Mouse (Mus musculus) spleen, postnatal 14 days (tissue): ENCODE data around the gene Gm20532.

Experiments used
- DNase-seq, 2 experiments: peaks; one replicate each; pipeline ENCODE4 v3.0.0; 2021 to 2022; ENCODE audit warnings: low spot score in 2 of 2

The Gm20532 gene

GRCm38 (mm10) chr2:26573807-26574206, 12.6 kb upstream of the Gm20532 start:
- DNase-seq = no peak

GRCm38 (mm10) chr2:26574862-26575261, 11.6 kb upstream of the Gm20532 start:
- DNase-seq = no peak

DNA sequence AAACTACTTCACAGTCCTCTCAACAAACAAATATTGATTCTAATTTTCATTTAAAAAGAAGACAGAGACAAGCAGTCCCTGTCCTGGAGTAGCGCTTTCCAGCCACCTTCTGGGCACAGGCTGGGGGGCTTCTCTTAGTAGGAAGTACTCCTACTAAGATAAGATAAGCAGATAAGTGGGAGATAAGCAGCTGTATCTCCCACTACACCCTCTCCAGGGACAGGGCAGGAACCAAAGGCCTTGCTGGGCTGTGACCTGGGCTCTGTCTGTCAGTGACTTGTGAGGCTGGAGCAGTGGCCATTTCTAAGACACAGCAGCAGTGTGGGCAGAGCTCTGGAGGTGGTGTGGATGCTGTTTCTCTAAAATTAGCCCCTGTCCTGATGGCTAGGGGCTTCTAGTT, 11.1 kb upstream of the Gm20532 start:
- no peak for DNase-seq

GRCm38 (mm10) chr2:26575865-26576264, 10.6 kb upstream of the Gm20532 start:
- no peak for DNase-seq

DNA sequence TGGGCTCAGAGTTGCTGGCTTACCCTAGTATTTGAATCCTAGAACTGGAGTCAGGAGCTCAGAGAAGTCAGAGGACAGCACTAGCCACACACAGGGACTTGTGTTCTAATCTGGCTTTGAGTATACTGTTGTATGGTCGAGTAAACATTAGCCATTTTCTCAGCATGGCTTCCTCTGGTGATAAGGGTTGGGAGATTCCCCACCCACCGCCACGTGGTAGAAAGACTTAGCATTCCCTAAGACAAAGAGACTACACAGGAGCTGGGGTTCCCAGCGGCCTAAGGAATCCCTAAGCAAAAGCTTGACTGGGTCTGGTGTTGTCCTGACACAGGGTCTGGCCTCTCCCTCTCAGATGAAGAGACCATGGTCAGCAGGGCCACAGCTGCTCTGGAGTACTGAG, 10.0 kb upstream of the Gm20532 start:
- no peak for DNase-seq

DNA sequence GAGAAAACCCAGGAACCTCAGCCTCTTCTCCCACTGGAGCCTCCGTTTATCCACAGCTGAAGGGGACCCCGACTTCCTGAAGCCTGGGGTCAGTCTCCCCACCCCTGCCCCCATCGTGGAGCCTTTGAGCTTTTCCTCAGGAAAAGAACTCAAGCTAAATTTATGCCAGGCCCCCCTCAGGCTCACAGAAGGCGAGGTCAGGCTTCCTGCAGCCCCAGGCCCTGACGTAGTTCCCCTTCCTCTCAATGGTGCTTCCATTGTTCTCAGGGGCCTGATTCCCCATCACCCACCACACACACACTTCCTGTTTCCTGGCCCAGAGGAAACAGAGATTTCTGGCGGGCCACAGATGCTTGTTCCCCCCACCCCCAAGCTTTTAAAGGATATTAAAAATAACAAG, 8.1 kb upstream of the Gm20532 start:
- no peak for DNase-seq

DNA sequence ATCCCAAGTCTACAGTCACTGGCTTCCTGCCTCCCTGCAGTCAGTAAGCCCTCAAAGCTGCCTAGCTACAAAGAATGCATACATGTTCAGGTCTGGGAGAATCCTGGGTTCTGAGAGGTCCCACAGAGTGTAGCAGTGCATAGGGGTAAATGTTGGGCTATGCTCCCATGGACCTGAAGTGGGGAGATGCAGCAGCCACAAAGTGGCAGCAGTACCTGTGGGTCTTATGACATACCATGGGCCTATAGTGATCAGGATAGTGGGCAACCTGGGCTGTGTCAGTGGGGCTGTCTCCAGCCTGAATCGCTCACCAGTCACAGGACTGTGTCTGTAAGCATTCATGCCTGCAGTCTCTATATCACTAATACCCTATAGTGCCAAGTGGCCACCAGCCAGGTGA, 6.7 kb upstream of the Gm20532 start, which contains the start of gene Egfl7:
Egfl7 (plus strand) TSS at position 301 of the 400 bp plus-strand sequence.
- no peak for DNase-seq

DNA sequence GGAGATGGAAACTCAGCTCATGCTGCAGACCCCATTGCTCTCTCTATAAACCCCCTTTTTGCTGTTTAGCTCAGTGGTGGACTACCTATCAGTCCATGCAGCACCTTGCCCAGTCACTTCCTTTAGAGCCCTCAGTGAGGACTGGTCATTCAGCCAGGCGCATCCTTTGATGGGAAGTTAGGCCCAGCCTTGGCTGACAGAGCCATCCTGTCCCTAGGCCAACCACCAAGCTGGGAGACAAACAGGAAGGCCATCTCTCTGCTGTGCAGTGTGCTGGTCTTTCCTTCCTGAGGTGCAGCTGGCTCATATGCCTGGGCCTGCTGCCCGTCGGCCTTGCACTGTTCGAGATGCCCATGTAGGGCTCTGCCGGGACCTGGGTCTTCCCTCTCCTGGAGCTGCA, 5.7 kb upstream of the Gm20532 start:
- DNase-seq = no peak

DNA sequence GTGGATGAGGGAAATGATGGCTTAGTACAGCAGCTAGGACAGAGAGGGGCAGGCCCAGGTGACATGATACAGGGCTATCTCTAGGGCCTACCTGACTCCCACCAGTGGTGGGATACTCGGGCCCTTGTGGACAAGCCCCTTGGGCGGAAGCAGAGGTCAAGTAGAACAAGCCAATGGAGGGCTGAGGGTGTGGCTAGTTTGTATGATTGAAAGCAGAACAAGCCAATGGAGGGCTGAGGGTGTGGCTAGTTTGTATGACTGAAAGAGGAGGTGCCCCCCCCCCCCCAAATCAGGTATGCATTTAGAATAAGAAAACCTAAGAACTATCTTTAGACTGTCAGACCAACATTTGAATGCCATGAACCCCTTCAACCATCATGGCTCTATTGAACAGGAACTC, 4.2 kb upstream of the Gm20532 start:
- no peak for DNase-seq

DNA sequence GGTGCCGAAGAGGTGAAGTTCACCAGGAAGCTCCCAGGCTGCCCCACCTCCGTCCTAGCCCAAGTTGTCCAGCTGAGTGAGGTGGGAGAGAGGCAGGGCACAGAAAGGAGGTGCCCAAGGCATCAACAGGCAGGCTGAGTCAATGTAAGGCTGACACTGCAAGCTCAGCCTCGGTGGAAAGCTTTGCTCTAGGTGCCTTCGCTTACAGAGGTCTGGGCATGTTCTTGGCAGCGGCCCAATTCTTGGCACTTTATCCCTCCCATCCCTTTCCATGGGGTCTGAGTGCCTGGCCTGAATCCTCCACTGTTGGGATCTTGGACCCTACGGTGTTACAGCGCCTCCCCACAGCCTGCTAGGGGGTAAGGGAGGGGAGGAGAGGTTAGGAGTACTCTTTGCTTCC, 3.7 kb upstream of the Gm20532 start:
- DNase-seq = no peak

GRCm38 (mm10) chr2:26583640-26584039, 2.8 kb upstream of the Gm20532 start:
- no peak for DNase-seq

DNA sequence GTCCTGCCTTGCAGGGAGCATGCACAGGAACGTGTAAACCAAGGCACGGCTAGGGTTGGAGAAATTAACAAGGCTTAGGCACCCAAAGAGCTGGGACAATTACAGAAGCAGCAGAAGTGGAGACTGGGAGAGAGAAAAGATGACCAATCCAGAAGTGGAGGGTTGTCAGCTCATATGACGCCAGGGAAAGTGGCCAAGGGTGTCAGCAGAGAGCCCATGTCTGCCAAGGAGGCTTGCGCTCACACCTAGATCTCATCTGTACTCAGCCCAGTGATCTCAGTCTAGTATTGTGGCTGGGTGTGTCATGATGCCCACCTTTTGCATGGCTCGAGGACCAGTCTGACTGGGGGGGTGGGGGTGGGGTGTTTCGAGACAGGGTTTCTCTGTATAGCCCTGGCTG, 726 bp upstream of the Gm20532 start:
- DNase-seq = no peak

DNA sequence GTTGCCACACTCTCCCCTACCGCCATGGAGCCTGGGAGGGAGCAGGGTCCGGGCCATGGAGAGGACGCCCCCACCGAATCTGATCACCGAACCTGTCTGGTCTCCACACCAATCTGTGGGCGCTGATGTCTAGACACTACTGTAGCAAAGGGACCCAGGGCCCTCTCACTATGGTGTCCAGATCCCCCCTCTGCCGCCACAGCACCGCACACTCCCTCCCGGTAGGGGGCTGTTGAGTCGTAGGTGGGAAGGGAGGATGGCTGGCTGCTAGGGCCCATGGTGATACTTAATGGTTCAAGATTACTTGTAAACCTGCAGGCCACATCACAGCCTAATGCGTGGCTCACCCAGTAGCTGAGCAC, 586 bp downstream of the Gm20532 start:
- DNase-seq = no peak

- no peak for DNase-seq
These were observed 2.1 kb downstream of the Gm20532 start for GRCm38 (mm10) chr2:26588573-26588972.

GRCm38 (mm10) chr2:26589284-26589683, 2.8 kb downstream of the Gm20532 start:
- no peak for DNase-seq

GRCm38 (mm10) chr2:26590282-26590681, 3.8 kb downstream of the Gm20532 start:
- DNase-seq = no peak

- no peak for DNase-seq
These were observed 4.5 kb downstream of the Gm20532 start for GRCm38 (mm10) chr2:26590962-26591361.

DNA sequence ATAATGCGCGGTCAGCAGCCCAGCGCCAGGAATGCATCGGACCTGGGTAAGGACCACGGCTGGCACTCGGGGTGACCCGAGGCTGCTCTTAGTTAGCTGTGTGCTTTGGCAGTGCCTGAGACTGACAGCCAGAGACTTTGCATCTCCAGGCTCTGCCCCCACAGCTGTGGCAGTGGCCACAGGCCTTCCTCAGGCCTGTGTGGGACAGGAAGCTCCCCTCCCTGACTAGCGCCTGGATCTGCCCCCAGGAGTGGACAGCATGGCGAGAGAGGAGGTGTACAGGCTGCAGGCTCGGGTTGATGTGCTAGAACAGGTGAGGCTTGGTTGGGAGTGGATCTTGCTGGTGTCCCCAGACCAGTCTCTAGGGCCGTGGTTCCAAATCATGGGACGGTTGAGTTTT, 5.0 kb downstream of the Gm20532 start:
- DNase-seq = no peak

- no peak for DNase-seq
These were observed 7.0 kb downstream of the Gm20532 start for GRCm38 (mm10) chr2:26593211-26594021.

- peak in 1 of 2 experiments; percentile 65 for DNase-seq
These were observed 7.5 kb downstream of the Gm20532 start for GRCm38 (mm10) chr2:26594022-26594346.

DNA sequence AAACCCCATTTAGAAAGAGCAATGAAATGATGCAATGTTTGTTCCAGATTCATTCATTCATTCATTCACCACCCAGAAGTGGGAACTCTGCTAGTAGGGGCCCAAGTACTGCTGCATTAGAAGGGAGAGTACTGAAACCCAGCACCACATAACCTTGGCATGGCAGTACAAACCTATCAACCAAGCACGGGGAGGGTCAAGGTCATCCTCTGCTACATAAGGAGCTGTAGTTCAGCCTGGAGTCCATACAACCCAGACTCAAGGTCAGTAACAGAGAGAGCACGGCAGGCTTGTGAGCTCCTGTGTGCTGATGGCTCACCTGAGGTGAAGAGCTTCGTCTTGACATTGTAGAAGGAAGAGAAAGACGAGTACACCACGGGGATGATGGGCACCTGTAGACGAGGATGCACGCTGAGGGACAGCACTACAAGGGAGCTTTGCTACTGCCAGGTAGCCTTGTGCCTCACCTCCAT, 8.1 kb downstream of the Gm20532 start:
- DNase-seq = no peak

DNA sequence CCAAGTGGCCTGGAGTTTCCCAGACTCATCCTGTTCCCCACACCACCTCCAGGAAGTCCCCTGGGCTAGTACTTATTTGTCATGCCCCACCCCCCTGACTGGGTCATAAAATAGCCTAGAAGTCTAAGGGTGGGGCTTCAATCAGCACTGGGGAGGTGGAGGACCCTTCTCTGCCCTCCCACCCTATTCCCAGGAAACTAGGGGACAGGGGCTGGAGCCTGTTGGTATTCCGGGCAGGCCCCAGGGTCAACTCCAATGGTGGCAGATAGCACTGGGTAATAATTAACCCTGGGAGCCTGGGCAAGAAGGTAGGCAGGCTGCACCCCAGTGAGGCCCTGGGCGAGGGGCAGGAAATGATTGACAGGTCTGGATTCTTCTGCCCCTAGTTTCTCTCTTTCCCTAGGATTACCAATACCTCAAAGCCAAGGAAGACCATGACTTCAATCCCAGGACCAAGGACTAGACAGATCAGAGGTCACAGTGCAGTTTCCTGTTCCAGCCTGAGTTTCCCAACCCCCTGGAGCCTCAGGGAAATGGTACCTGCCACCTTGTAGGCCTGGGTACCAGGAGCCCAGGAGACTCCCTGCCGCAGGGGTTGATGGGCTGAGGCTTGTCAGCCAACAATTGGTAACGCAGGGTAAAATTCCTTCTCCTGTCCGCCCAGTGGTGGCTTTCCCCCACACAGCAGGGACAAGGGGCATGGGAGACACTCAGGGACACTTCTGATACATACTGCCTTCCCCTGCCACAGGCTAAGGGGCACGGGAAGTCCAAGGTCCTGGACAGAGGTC, 8.7 kb downstream of the Gm20532 start:
- DNase-seq = no peak
